Mouse (Mus musculus) midbrain, embryonic 14.5 days (tissue): ENCODE results near the gene Ptgs2. TPM values are rescaled to one million over a fixed set of nuclear protein-coding genes. Genes with fewer than 3 reads are reported as not detected.

Experiments used
- ATAC-seq: fragments of 200-750 bp; cut with Nextera tagmentation; 2 replicates; pipeline ENCODE4 v1.8.0; 2017; ENCODE audit warnings: moderate number of reproducible peaks, moderate library complexity; ENCODE audit not compliant: low FRiP score, low TSS enrichment
- DNase-seq: peaks from one replicate; pipeline ENCODE4 v3.0.0-alpha.2; 2015
- H3K27ac ChIP-seq: fragments of 300-500 bp; sonication (generic); replicated peaks from 2 replicates; pipeline ENCODE4 v1.5.1; 2014; ENCODE audit warnings: mild to moderate bottlenecking, low read depth, low read length, moderate library complexity
- H3K27me3 ChIP-seq: fragments of 300-500 bp; sonication (generic); 2 replicates; pipeline ENCODE4 v1.6.1; 2014; ENCODE audit warnings: low read length, control low read depth, mixed read lengths; ENCODE audit not compliant: control insufficient read depth, insufficient read depth
- H3K36me3 ChIP-seq: fragments of 300-500 bp; sonication (generic); 2 replicates; pipeline ENCODE4 v1.6.1; 2014; ENCODE audit warnings: low read length, control low read depth; ENCODE audit not compliant: control insufficient read depth, insufficient read depth
- H3K4me1 ChIP-seq: fragments of 300-500 bp; sonication (generic); 2 replicates; pipeline ENCODE4 v1.6.1; 2014; ENCODE audit warnings: mild to moderate bottlenecking, antibody characterized with exemption, low read length, control low read depth; ENCODE audit not compliant: control insufficient read depth, insufficient read depth
- H3K4me2 ChIP-seq: fragments of 300-500 bp; sonication (generic); 2 replicates; pipeline ENCODE4 v1.6.1; 2014; ENCODE audit warnings: mild to moderate bottlenecking, low read length, moderate library complexity
- H3K4me3 ChIP-seq: fragments of 300-500 bp; sonication (generic); replicated peaks from 2 replicates; pipeline ENCODE4 v1.5.1; 2014; ENCODE audit warnings: low read depth, low read length
- H3K9ac ChIP-seq: fragments of 300-500 bp; sonication (generic); replicated peaks from 2 replicates; pipeline ENCODE4 v1.6.1; 2014; ENCODE audit warnings: mild to moderate bottlenecking, low read length, moderate library complexity
- H3K9me3 ChIP-seq: fragments of 300-500 bp; sonication (generic); 2 replicates; pipeline ENCODE4 v1.6.1; 2016; ENCODE audit warnings: low read length, control low read depth, mixed read lengths; ENCODE audit not compliant: control insufficient read depth
- WGBS: fragments of 180-500 bp; shearing (Covaris S2); extraction: QIAGEN DNeasy Blood & Tissue Kit; methylation state at CpG from one replicate; pipeline ENCODE4 v1.1.7; 2014; 5-methylcytosine and 5-hydroxymethylcytosine counted together
- microRNA-seq: library from miRNA; unstranded; fragments of <30 nt; microRNA quantifications from one replicate; pipeline ENCODE4, GENCODE M21; 2016
- polyA plus RNA-seq: library from polyadenylated mRNA; unstranded; fragments of >200 nt; fragmentation: Nextera tagmentation; extraction: Ambion mirVana; gene quantifications from 2 replicates; pipeline ENCODE4 v1.2.1, GENCODE M21; 2014

The Ptgs2 gene
- polyA plus RNA-seq, 1 experiment from 2014 or later, result not detected

- no peaks in the 10 kb centered on the region for H3K36me3 ChIP-seq
- DNase-seq, result no peak
- H3K27me3 ChIP-seq, result no peaks in the 10 kb centered on the region
- H3K4me3 ChIP-seq, result no peak overlapping the region
- ATAC-seq, result no peak
- no peaks in the 10 kb centered on the region for H3K4me1 ChIP-seq
- no peak overlapping the region for H3K9ac ChIP-seq
- H3K4me2 ChIP-seq, result no peak overlapping the region
- no peaks in the 10 kb centered on the region for H3K9me3 ChIP-seq
- no peak overlapping the region for H3K27ac ChIP-seq
Measured at GRCm38 (mm10) chr1:150135350-150135749, 35.5 kb downstream of the Ptgs2 start.

- DNase-seq (no peak), ATAC-seq (no peak)
- WGBS, result 84% methylated on average over 9 of the region's 9 CpGs
- Histone ChIP-seq H3K9me3 (no peaks in the 10 kb centered on the region), H3K4me1 (no peaks in the 10 kb centered on the region), H3K27me3 (no peaks in the 10 kb centered on the region), H3K4me3 (no peak overlapping the region), H3K36me3 (no peaks in the 10 kb centered on the region), H3K27ac (no peak overlapping the region), H3K9ac (no peak overlapping the region), H3K4me2 (no peak overlapping the region)
Measured at GRCm38 (mm10) chr1:150139730-150140129, 39.9 kb downstream of the Ptgs2 start.

GRCm38 (mm10) chr1:150141939-150142338 lies 42.1 kb downstream of the Ptgs2 start:
- no peak for DNase-seq
- ATAC-seq, result no peak

GRCm38 (mm10) chr1:150143578-150143977 lies 43.7 kb downstream of the Ptgs2 start:
- no peak for ATAC-seq
- H3K4me2 ChIP-seq, result no peak overlapping the region
- WGBS, result 71% methylated on average over 1 of the region's 1 CpGs

More at GRCm38 (mm10) chr1:150141939-150142338, 42.1 kb downstream of the Ptgs2 start:
- no peak overlapping the region for H3K4me3 ChIP-seq
- H3K36me3 ChIP-seq, result no peaks in the 10 kb centered on the region
- 87% methylated on average over 1 of the region's 1 CpGs for WGBS
- no peak overlapping the region for H3K27ac ChIP-seq
- no peaks in the 10 kb centered on the region for H3K4me1 ChIP-seq
- H3K9me3 ChIP-seq, result no peaks in the 10 kb centered on the region
- no peak overlapping the region for H3K4me2 ChIP-seq
- no peak overlapping the region for H3K9ac ChIP-seq
- H3K27me3 ChIP-seq, result no peaks in the 10 kb centered on the region

GRCm38 (mm10) chr1:150145049-150145448 lies 45.2 kb downstream of the Ptgs2 start:
- WGBS, result 91% methylated on average over 8 of the region's 8 CpGs

More at GRCm38 (mm10) chr1:150143578-150143977, 43.7 kb downstream of the Ptgs2 start:
- Histone ChIP-seq H3K27ac (no peak overlapping the region), H3K27me3 (no peaks in the 10 kb centered on the region), H3K4me3 (no peak overlapping the region), H3K9ac (no peak overlapping the region), H3K4me1 (no peaks in the 10 kb centered on the region), H3K9me3 (no peaks in the 10 kb centered on the region), H3K36me3 (no peaks in the 10 kb centered on the region)
- DNase-seq, result no peak

GRCm38 (mm10) chr1:150147272-150147671 lies 47.4 kb downstream of the Ptgs2 start:
- ATAC-seq (no peak), DNase-seq (no peak)
- no peaks in the 10 kb centered on the region for H3K4me1 ChIP-seq
- WGBS, result 39% methylated on average over 4 of the region's 4 CpGs
- H3K36me3 ChIP-seq, result no peaks in the 10 kb centered on the region
- no peak overlapping the region for H3K9ac ChIP-seq
- H3K4me3 ChIP-seq, result no peak overlapping the region
- no peaks in the 10 kb centered on the region for H3K27me3 ChIP-seq
- H3K27ac ChIP-seq, result no peak overlapping the region
- no peaks in the 10 kb centered on the region for H3K9me3 ChIP-seq
- H3K4me2 ChIP-seq, result no peak overlapping the region

More at GRCm38 (mm10) chr1:150145049-150145448, 45.2 kb downstream of the Ptgs2 start:
- H3K4me3 ChIP-seq, result no peak overlapping the region
- H3K9ac ChIP-seq, result no peak overlapping the region
- no peak overlapping the region for H3K27ac ChIP-seq
- ATAC-seq, result no peak
- DNase-seq, result no peak
- no peaks in the 10 kb centered on the region for H3K4me1 ChIP-seq
- H3K27me3 ChIP-seq, result no peaks in the 10 kb centered on the region
- H3K9me3 ChIP-seq, result no peaks in the 10 kb centered on the region
- no peaks in the 10 kb centered on the region for H3K36me3 ChIP-seq
- no peak overlapping the region for H3K4me2 ChIP-seq

- H3K36me3 ChIP-seq, result no peaks in the 10 kb centered on the region
- H3K27me3 ChIP-seq, result no peaks in the 10 kb centered on the region
- H3K9ac ChIP-seq, result no peak overlapping the region
- no peaks in the 10 kb centered on the region for H3K4me1 ChIP-seq
- no peak overlapping the region for H3K4me3 ChIP-seq
- DNase-seq, result no peak
- 74% methylated on average over 3 of the region's 3 CpGs for WGBS
- no peak overlapping the region for H3K27ac ChIP-seq
- H3K4me2 ChIP-seq, result no peak overlapping the region
- no peaks in the 10 kb centered on the region for H3K9me3 ChIP-seq
- ATAC-seq, result no peak
Measured at GRCm38 (mm10) chr1:150151411-150151810, 51.6 kb downstream of the Ptgs2 start.

Small RNA genes lying within 50 kb of the gene (microRNA-seq; reads per million reads assigned to microRNA genes)
- gene Gm44329, result not detected

Other genes with a start within 250 kb of the Ptgs2 start
- gene Pla2g4a, start 138.7 kb upstream of the Ptgs2 start, polyA plus RNA-seq, result 0.19 and 1.0 TPM in 2 replicates
- 0.17 TPM in 1 of 2 replicates, not detected in the other for gene Pdc, start 219.4 kb downstream of the Ptgs2 start, polyA plus RNA-seq